Mouse (Mus musculus) bone marrow macrophage, adult 2 months (primary cell): Measurements from ENCODE around the gene Cfap46. TPM values are rescaled to one million over a fixed set of nuclear protein-coding genes. Genes with fewer than 3 reads are reported as not detected.

Experiments used
- H3K27ac ChIP-seq: 2 replicates; pipeline ENCODE4 v1.5.1; 2012; ENCODE audit warnings: low read depth, low read length; ENCODE audit not compliant: insufficient read depth
- H3K4me1 ChIP-seq: 2 replicates; pipeline ENCODE4 v1.6.1; 2012; ENCODE audit warnings: low read length; ENCODE audit not compliant: control insufficient read depth, insufficient read depth
- H3K4me3 ChIP-seq: 2 replicates; pipeline ENCODE4 v1.5.1; 2012; ENCODE audit warnings: mild to moderate bottlenecking, low read length, moderate library complexity; ENCODE audit not compliant: insufficient read depth
- CTCF ChIP-seq: IDR thresholded peaks from 2 replicates; pipeline ENCODE4 v1.5.1; 2012; ENCODE audit warnings: low read depth, mild to moderate bottlenecking, low read length, moderate library complexity
- POLR2A ChIP-seq: IDR thresholded peaks from 2 replicates; pipeline ENCODE4 v1.6.1; 2012; ENCODE audit warnings: mild to moderate bottlenecking, low read depth, low read length, borderline replicate concordance
- polyA plus RNA-seq: library from polyadenylated mRNA; stranded (reverse); fragments of >200 nt; gene quantifications from 2 replicates; pipeline ENCODE4 v1.2.4, GENCODE M21; 2012; ENCODE audit not compliant: missing spikeins, insufficient read depth, insufficient read length

The Cfap46 gene
- polyA plus RNA-seq, 1 experiment: not detected

GRCm38 (mm10) chr7:139705081-139705480 is 21.5 kb upstream of the Cfap46 start:
- H3K27ac ChIP-seq: no peak overlapping the region
- no peaks in the 10 kb centered on the region for H3K4me1 ChIP-seq
- TF ChIP-seq POLR2A (no peak), CTCF (no peak)
- no peak overlapping the region for H3K4me3 ChIP-seq

- no peak for TF ChIP-seq POLR2A
- no peak for TF ChIP-seq CTCF
- H3K4me3 ChIP-seq: no peak overlapping the region
Observed at GRCm38 (mm10) chr7:139703826-139704199, 20.2 kb upstream of the Cfap46 start.

GRCm38 (mm10) chr7:139703146-139703825 is 19.7 kb upstream of the Cfap46 start:
- no peak for TF ChIP-seq POLR2A
- TF ChIP-seq CTCF: peak; percentile 50; the same call in 1 of the 2 replicates
- Histone ChIP-seq H3K4me3 (no peak overlapping the region), H3K4me1 (no peaks in the 10 kb centered on the region)

More at GRCm38 (mm10) chr7:139703826-139704199, 20.2 kb upstream of the Cfap46 start:
- Histone ChIP-seq H3K27ac (no peak overlapping the region), H3K4me1 (no peaks in the 10 kb centered on the region)

GRCm38 (mm10) chr7:139701651-139702301 is 18.2 kb upstream of the Cfap46 start:
- H3K4me3 ChIP-seq: no peak overlapping the region
- TF ChIP-seq CTCF: no peak
- no peak overlapping the region for H3K27ac ChIP-seq
- no peaks in the 10 kb centered on the region for H3K4me1 ChIP-seq

More at GRCm38 (mm10) chr7:139703146-139703825, 19.7 kb upstream of the Cfap46 start:
- no peak overlapping the region for H3K27ac ChIP-seq

- H3K4me1 ChIP-seq: no peaks in the 10 kb centered on the region
- H3K4me3 ChIP-seq: no peak overlapping the region
- H3K27ac ChIP-seq: no peak overlapping the region
- TF ChIP-seq CTCF (no peak), POLR2A (no peak)
Observed at GRCm38 (mm10) chr7:139692641-139693294, 9.2 kb upstream of the Cfap46 start.

GRCm38 (mm10) chr7:139692211-139692610 is 8.6 kb upstream of the Cfap46 start:
- Histone ChIP-seq H3K4me1 (no peaks in the 10 kb centered on the region), H3K4me3 (no peak overlapping the region), H3K27ac (no peak overlapping the region)
- TF ChIP-seq POLR2A: no peak

GRCm38 (mm10) chr7:139685336-139685735 is 1.7 kb upstream of the Cfap46 start:
- Histone ChIP-seq H3K4me1 (0 out of 2 replicates have a peak, but pooled peaks cover 4% of the 10 kb centered on the region), H3K27ac (no peak overlapping the region), H3K4me3 (no peak overlapping the region)
- TF ChIP-seq CTCF (no peak), POLR2A (no peak)

- peak overlapping the region; percentile 77 for H3K4me3 ChIP-seq
- H3K27ac ChIP-seq: no peak overlapping the region
- H3K4me1 ChIP-seq: 0 out of 2 replicates have a peak, but pooled peaks cover 4% of the 10 kb centered on the region
- TF ChIP-seq CTCF (peak; percentile 55; the same call in 1 of the 2 replicates), POLR2A (no peak)
Observed at GRCm38 (mm10) chr7:139684553-139684929, 924 bp upstream of the Cfap46 start.

GRCm38 (mm10) chr7:139681921-139682598 is 1.6 kb downstream of the Cfap46 start:
- TF ChIP-seq CTCF (no peak), POLR2A (no peak)
- 0 out of 2 replicates have a peak, but pooled peaks cover 4% of the 10 kb centered on the region for H3K4me1 ChIP-seq
- no peak overlapping the region for H3K27ac ChIP-seq
- no peak overlapping the region for H3K4me3 ChIP-seq
